Mouse (Mus musculus) embryonic facial prominence, embryonic 13.5 days (tissue): Measurements from ENCODE around the gene Hist1h2bh. TPM values are rescaled to one million over a fixed set of nuclear protein-coding genes. Genes with fewer than 3 reads are reported as not detected.
"Not testable (repeated sequence)": the region's sequence is repeated elsewhere in the genome, so short reads cannot be mapped to it uniquely, and the experiment has no call there.

ENCODE experiments used
- ATAC-seq: fragments of 200-750 bp; cut with Nextera tagmentation; 2 replicates; pipeline ENCODE4 v1.8.0; 2017; ENCODE audit warnings: low read depth; ENCODE audit not compliant: insufficient number of reproducible peaks, insufficient read depth, low FRiP score, low TSS enrichment
- H3K27ac ChIP-seq: fragments of 300-500 bp; sonication (generic); 2 replicates; pipeline ENCODE4 v1.5.1; 2015; ENCODE audit warnings: moderate library complexity, mild to moderate bottlenecking, inconsistent platforms
- H3K27me3 ChIP-seq: fragments of 300-500 bp; sonication (generic); 2 replicates; pipeline ENCODE4 v1.6.1; 2015; ENCODE audit warnings: mild to moderate bottlenecking, inconsistent platforms
- H3K36me3 ChIP-seq: fragments of 300-500 bp; sonication (generic); 2 replicates; pipeline ENCODE4 v1.6.1; 2015; ENCODE audit warnings: mild to moderate bottlenecking, inconsistent platforms
- H3K4me1 ChIP-seq: fragments of 300-500 bp; sonication (generic); 2 replicates; pipeline ENCODE4 v1.6.1; 2015; ENCODE audit warnings: inconsistent platforms
- H3K4me2 ChIP-seq: fragments of 300-500 bp; sonication (generic); 2 replicates; pipeline ENCODE4 v1.6.1; 2015; ENCODE audit warnings: moderate library complexity, mild to moderate bottlenecking, inconsistent platforms
- H3K4me3 ChIP-seq: fragments of 300-500 bp; sonication (generic); 2 replicates; pipeline ENCODE4 v1.5.1; 2015; ENCODE audit warnings: mild to moderate bottlenecking, inconsistent platforms
- H3K9ac ChIP-seq: fragments of 300-500 bp; sonication (generic); 2 replicates; pipeline ENCODE4 v1.6.1; 2015; ENCODE audit warnings: mild to moderate bottlenecking, inconsistent platforms
- H3K9me3 ChIP-seq: fragments of 300-500 bp; sonication (generic); 2 replicates; pipeline ENCODE4 v1.6.1; 2016; ENCODE audit warnings: inconsistent platforms
- WGBS: fragments of 180-500 bp; shearing (Covaris S2); methylation state at CpG from one replicate; pipeline ENCODE4 v1.1.7; 2015; ENCODE audit warnings: mixed read lengths; 5-methylcytosine and 5-hydroxymethylcytosine counted together
- polyA plus RNA-seq: library from polyadenylated mRNA; unstranded; fragments of >200 nt; fragmentation: Nextera tagmentation; extraction: Ambion mirVana; gene quantifications from 2 replicates; pipeline ENCODE4 v1.2.1, GENCODE M21; 2015

The Hist1h2bh gene
- polyA plus RNA-seq: 0.98 and 1.4 TPM in 2 replicates

GRCm38 (mm10) chr13:23542999-23543607 is at the start of gene Hist1h2bh:
Gene Hist1h2bh (minus strand): TSS chr13:23543392.
- Histone ChIP-seq H3K9ac (peak within 1 kb of the TSS; percentile 74), H3K4me2 (peak within 1 kb of the TSS; percentile 69), H3K4me3 (peak within 1 kb of the TSS; percentile 51), H3K27ac (peak within 1 kb of the TSS; percentile 97)
- not testable (repeated sequence) for H3K9me3 ChIP-seq, H3K27me3 ChIP-seq, H3K36me3 ChIP-seq, H3K4me1 ChIP-seq
- peak; percentile 91 for ATAC-seq
- WGBS: under 1% methylated on average over 27 of the region's 42 CpGs

GRCm38 (mm10) chr13:23592614-23593013 is 49.4 kb upstream of the Hist1h2bh start:
- Histone ChIP-seq H3K27me3 (no peaks in the 10 kb centered on the region), H3K4me2 (no peak overlapping the region), H3K9me3 (no peaks in the 10 kb centered on the region), H3K4me1 (no peaks in the 10 kb centered on the region), H3K27ac (no peak overlapping the region), H3K36me3 (no peaks in the 10 kb centered on the region), H3K9ac (no peak overlapping the region), H3K4me3 (no peak overlapping the region)
- 70% methylated on average over 7 of the region's 7 CpGs for WGBS
- ATAC-seq: no peak

- H3K4me2 ChIP-seq, H3K27me3 ChIP-seq, H3K9ac ChIP-seq, H3K4me3 ChIP-seq, H3K4me1 ChIP-seq, ATAC-seq, H3K36me3 ChIP-seq, H3K9me3 ChIP-seq, H3K27ac ChIP-seq: not testable (repeated sequence)
- WGBS: 86% methylated on average over 7 of the region's 7 CpGs
Observed at GRCm38 (mm10) chr13:23591886-23592285, 48.7 kb upstream of the Hist1h2bh start.

- H3K9me3 ChIP-seq: no peaks in the 10 kb centered on the region
- ATAC-seq: no peak
- no peaks in the 10 kb centered on the region for H3K36me3 ChIP-seq
- no peak overlapping the region for H3K4me3 ChIP-seq
- no peak overlapping the region for H3K4me2 ChIP-seq
- no peaks in the 10 kb centered on the region for H3K27me3 ChIP-seq
- WGBS: 93% methylated on average over 7 of the region's 7 CpGs
- H3K9ac ChIP-seq: no peak overlapping the region
- peaks cover 4% of the 10 kb centered on the region; the same call in 1 of the 2 replicates for H3K4me1 ChIP-seq
- no peak overlapping the region for H3K27ac ChIP-seq
Observed at GRCm38 (mm10) chr13:23591206-23591605, 48.0 kb upstream of the Hist1h2bh start.

GRCm38 (mm10) chr13:23586940-23587225 is 43.7 kb upstream of the Hist1h2bh start:
- 7% methylated on average over 1 of the region's 1 CpGs for WGBS
- H3K4me3 ChIP-seq: peak overlapping the region; percentile 50
- peaks cover 28% of the 10 kb centered on the region for H3K4me1 ChIP-seq
- no peaks in the 10 kb centered on the region for H3K36me3 ChIP-seq
- no peaks in the 10 kb centered on the region for H3K27me3 ChIP-seq
- H3K27ac ChIP-seq: peak overlapping the region; percentile 95
- ATAC-seq: no peak
- H3K9ac ChIP-seq: peak overlapping the region; percentile 72
- no peaks in the 10 kb centered on the region for H3K9me3 ChIP-seq
- H3K4me2 ChIP-seq: peak overlapping the region; percentile 84

GRCm38 (mm10) chr13:23586099-23586939 is 43.1 kb upstream of the Hist1h2bh start:
- no peak for ATAC-seq
- Histone ChIP-seq H3K27me3 (no peaks in the 10 kb centered on the region), H3K4me2 (peak overlapping the region; percentile 84), H3K9ac (peak overlapping the region; percentile 72), H3K27ac (peak overlapping the region; percentile 95), H3K9me3 (no peaks in the 10 kb centered on the region), H3K4me1 (peaks cover 29% of the 10 kb centered on the region), H3K36me3 (no peaks in the 10 kb centered on the region), H3K4me3 (peak overlapping the region; percentile 50)
- 2% methylated on average over 22 of the region's 22 CpGs for WGBS

- not testable (repeated sequence) for H3K27me3 ChIP-seq, H3K36me3 ChIP-seq, H3K9me3 ChIP-seq
- H3K27ac ChIP-seq: peak overlapping the region; percentile 98
- peak overlapping the region; percentile 50 for H3K4me3 ChIP-seq
- peak overlapping the region; percentile 78 for H3K9ac ChIP-seq
- ATAC-seq: peak; percentile 85
- peaks cover 34% of the 10 kb centered on the region for H3K4me1 ChIP-seq
- under 1% methylated on average over 34 of the region's 36 CpGs for WGBS
- H3K4me2 ChIP-seq: peak overlapping the region; percentile 84
Observed at GRCm38 (mm10) chr13:23585442-23586098, 42.4 kb upstream of the Hist1h2bh start.

GRCm38 (mm10) chr13:23585029-23585441 is 41.8 kb upstream of the Hist1h2bh start:
- Histone ChIP-seq H3K27ac (peak overlapping the region; percentile 98), H3K36me3 (no peaks in the 10 kb centered on the region), H3K9ac (peak overlapping the region; percentile 78), H3K27me3 (no peaks in the 10 kb centered on the region), H3K4me2 (peak overlapping the region; percentile 84), H3K4me3 (peak overlapping the region; percentile 50), H3K9me3 (no peaks in the 10 kb centered on the region), H3K4me1 (peaks cover 34% of the 10 kb centered on the region)
- WGBS: under 1% methylated on average over 21 of the region's 21 CpGs
- no peak for ATAC-seq

- Histone ChIP-seq H3K4me1 (peaks cover 34% of the 10 kb centered on the region), H3K4me2 (peak overlapping the region; percentile 84), H3K4me3 (peak overlapping the region; percentile 50), H3K27me3 (no peaks in the 10 kb centered on the region), H3K9me3 (no peaks in the 10 kb centered on the region), H3K9ac (peak overlapping the region; percentile 78), H3K36me3 (no peaks in the 10 kb centered on the region), H3K27ac (peak overlapping the region; percentile 98)
- no peak for ATAC-seq
Observed at GRCm38 (mm10) chr13:23584331-23584730, 41.1 kb upstream of the Hist1h2bh start.

- Histone ChIP-seq H3K9me3 (no peaks in the 10 kb centered on the region), H3K36me3 (no peaks in the 10 kb centered on the region), H3K4me1 (peaks cover 34% of the 10 kb centered on the region), H3K4me3 (no peak overlapping the region), H3K27ac (peak overlapping the region; percentile 98), H3K4me2 (peak overlapping the region; percentile 84), H3K27me3 (no peaks in the 10 kb centered on the region), H3K9ac (peak overlapping the region; percentile 41; the same call in 1 of the 2 replicates)
- no peak for ATAC-seq
Observed at GRCm38 (mm10) chr13:23583387-23584068, 40.3 kb upstream of the Hist1h2bh start.

GRCm38 (mm10) chr13:23582219-23583056 is 39.2 kb upstream of the Hist1h2bh start:
- 4% methylated on average over 6 of the region's 6 CpGs for WGBS
- Histone ChIP-seq H3K4me2 (peak overlapping the region; percentile 84), H3K4me1 (peaks cover 34% of the 10 kb centered on the region), H3K27ac (peak overlapping the region; percentile 98), H3K4me3 (peak overlapping the region; percentile 59), H3K9ac (peak overlapping the region; percentile 80), H3K27me3 (no peaks in the 10 kb centered on the region), H3K9me3 (no peaks in the 10 kb centered on the region), H3K36me3 (no peaks in the 10 kb centered on the region)
- ATAC-seq: no peak
